Mouse (Mus musculus): ENCODE measurements at regions not wholly inside any gene's neighbourhood (a gene's known extent, or its start where the extent isn't known, plus 50 kb on each side); places are given as distances from the start of the nearest gene placed in this dataset.

DNA sequence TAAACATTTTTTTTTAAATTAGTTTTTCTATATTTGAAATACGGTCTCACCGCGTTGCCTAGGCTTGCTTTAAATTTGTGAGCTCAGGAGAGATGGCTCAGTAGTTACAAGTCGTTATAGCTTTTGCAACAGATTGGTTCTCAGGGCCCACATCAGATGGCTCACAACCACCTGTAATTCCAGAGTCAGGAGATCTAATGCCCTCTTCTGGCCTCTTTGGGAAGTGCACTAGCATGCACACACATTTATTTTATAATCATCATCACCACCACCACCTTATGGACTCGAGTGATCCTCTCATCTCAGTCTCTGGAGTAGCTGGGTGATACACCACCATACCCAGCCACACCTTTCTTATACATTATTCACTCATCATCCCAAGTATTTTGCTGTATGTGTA is 116.9 kb upstream of the Egln3 start:
- Histone ChIP-seq H3K27me3 (ENCODE audit: control insufficient read depth, insufficient read depth, insufficient read length) (no peaks in the 10 kb centered on the region), H3K36me3 (ENCODE audit: control insufficient read depth, insufficient read depth) (no peaks in the 10 kb centered on the region), H3K4me3 (ENCODE audit: insufficient read depth, poor library complexity, severe bottlenecking) (no peak overlapping the region), H3K79me3 (ENCODE audit: low read depth) (no peaks in the 10 kb centered on the region), H3ac (ENCODE audit: control insufficient read depth, insufficient read length, low read depth) (no peak overlapping the region), H3K79me2 (ENCODE audit: control insufficient read depth, insufficient read depth) (no peaks in the 10 kb centered on the region)
- no peak for TF ChIP-seq CEBPB (IDR thresholded peaks at IDR 0.05; ENCODE audit: low read depth)
- TF ChIP-seq USF1 (IDR thresholded peaks at IDR 0.05; ENCODE audit: low read depth) = no peak
- no peak for TF ChIP-seq MAX (IDR thresholded peaks at IDR 0.05)
- no peak for TF ChIP-seq MYOD1 (IDR thresholded peaks at IDR 0.05; ENCODE audit: control insufficient read depth, insufficient read length, low read depth)
- TF ChIP-seq FOSL1 (IDR thresholded peaks at IDR 0.05; ENCODE audit: insufficient read depth, low read length, poor library complexity, severe bottlenecking) = no peak
- TF ChIP-seq CTCF (IDR thresholded peaks at IDR 0.05; ENCODE audit: control insufficient read depth, insufficient read depth, insufficient read length) = no peak
- no peak for TF ChIP-seq MYOG (IDR thresholded peaks at IDR 0.05; ENCODE audit: control insufficient read depth, extremely low read depth, insufficient read length)

DNA sequence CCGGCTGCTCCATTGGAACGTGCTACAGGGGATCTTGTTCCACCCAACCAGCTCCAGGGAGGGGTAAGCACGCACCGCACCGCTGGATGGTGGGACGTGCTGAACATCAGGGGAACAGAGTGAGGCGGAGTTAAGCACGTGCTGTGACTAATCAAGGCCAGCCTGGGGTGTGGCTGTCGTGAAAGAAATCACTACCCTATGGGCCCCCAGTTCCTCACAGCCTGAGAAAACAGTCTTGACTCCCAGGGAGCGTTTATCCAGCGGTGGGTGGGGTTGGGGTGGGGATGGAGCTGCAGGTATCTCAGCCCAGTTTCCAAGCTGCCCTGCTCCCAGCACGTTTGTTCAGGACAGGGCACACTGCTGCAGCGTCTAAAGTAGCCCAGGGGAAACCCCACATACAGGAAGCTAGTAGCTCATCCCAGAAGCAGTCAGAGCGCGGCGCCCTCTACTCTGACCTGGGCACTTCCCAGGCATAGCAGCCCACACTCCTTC is 113.4 kb upstream of the Egln3 start:
- no peak overlapping the region for H3K4me3 ChIP-seq (ENCODE audit: insufficient read depth, poor library complexity, severe bottlenecking)

DNA sequence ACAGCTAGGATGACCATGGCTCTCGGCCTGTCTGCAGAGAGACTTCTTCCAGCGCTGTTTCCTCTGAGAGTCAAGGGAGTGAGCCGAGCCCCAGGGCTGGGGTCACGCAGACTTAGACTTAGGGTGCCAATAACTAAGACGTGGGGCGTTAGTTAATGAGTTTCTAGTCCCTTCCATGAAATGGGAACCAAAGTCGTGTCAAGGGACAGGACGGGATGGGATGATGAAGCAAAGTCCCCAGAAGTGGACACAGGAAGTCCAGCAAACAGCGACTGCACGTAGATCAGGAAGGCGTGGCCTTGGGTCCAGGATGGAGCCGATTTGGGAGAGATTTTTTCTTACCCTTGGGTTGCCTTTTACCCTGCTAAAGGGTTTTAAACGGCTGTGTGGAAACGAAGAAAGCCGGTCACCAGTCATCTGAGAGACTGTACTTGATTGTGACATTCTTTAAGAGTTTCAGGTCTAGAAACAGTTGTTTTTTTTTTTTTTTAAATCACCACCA is 112.5 kb upstream of the Egln3 start:
- Histone ChIP-seq H3K4me3 (ENCODE audit: insufficient read depth, poor library complexity, severe bottlenecking) (no peak overlapping the region), H3K79me2 (ENCODE audit: control insufficient read depth, insufficient read depth) (no peaks in the 10 kb centered on the region), H3K36me3 (ENCODE audit: control insufficient read depth, insufficient read depth) (no peaks in the 10 kb centered on the region), H3ac (ENCODE audit: control insufficient read depth, insufficient read length, low read depth) (no peak overlapping the region), H3K27me3 (ENCODE audit: control insufficient read depth, insufficient read depth, insufficient read length) (no peaks in the 10 kb centered on the region), H3K79me3 (ENCODE audit: low read depth) (no peaks in the 10 kb centered on the region)
- TF ChIP-seq USF1 (IDR thresholded peaks at IDR 0.05; ENCODE audit: low read depth) (no peak), CTCF (IDR thresholded peaks at IDR 0.05; ENCODE audit: control insufficient read depth, insufficient read depth, insufficient read length) (no peak), MAX (IDR thresholded peaks at IDR 0.05) (no peak), MYOD1 (IDR thresholded peaks at IDR 0.05; ENCODE audit: control insufficient read depth, insufficient read length, low read depth) (no peak), CEBPB (IDR thresholded peaks at IDR 0.05; ENCODE audit: low read depth) (no peak), MYOG (IDR thresholded peaks at IDR 0.05; ENCODE audit: control insufficient read depth, extremely low read depth, insufficient read length) (no peak), FOSL1 (IDR thresholded peaks at IDR 0.05; ENCODE audit: insufficient read depth, low read length, poor library complexity, severe bottlenecking) (no peak)

More for the DNA sequence above, 113.4 kb upstream of the Egln3 start:
- no peak for TF ChIP-seq CEBPB (IDR thresholded peaks at IDR 0.05; ENCODE audit: low read depth)
- TF ChIP-seq MAX (IDR thresholded peaks at IDR 0.05) = no peak
- TF ChIP-seq USF1 (IDR thresholded peaks at IDR 0.05; ENCODE audit: low read depth) = no peak
- TF ChIP-seq MYOD1 (IDR thresholded peaks at IDR 0.05; ENCODE audit: control insufficient read depth, insufficient read length, low read depth) = no peak
- TF ChIP-seq FOSL1 (IDR thresholded peaks at IDR 0.05; ENCODE audit: insufficient read depth, low read length, poor library complexity, severe bottlenecking) = no peak
- TF ChIP-seq MYOG (IDR thresholded peaks at IDR 0.05; ENCODE audit: control insufficient read depth, extremely low read depth, insufficient read length) = no peak
- Histone ChIP-seq H3K79me3 (ENCODE audit: low read depth) (no peaks in the 10 kb centered on the region), H3K36me3 (ENCODE audit: control insufficient read depth, insufficient read depth) (no peaks in the 10 kb centered on the region), H3ac (ENCODE audit: control insufficient read depth, insufficient read length, low read depth) (no peak overlapping the region), H3K27me3 (ENCODE audit: control insufficient read depth, insufficient read depth, insufficient read length) (no peaks in the 10 kb centered on the region), H3K79me2 (ENCODE audit: control insufficient read depth, insufficient read depth) (no peaks in the 10 kb centered on the region)

DNA sequence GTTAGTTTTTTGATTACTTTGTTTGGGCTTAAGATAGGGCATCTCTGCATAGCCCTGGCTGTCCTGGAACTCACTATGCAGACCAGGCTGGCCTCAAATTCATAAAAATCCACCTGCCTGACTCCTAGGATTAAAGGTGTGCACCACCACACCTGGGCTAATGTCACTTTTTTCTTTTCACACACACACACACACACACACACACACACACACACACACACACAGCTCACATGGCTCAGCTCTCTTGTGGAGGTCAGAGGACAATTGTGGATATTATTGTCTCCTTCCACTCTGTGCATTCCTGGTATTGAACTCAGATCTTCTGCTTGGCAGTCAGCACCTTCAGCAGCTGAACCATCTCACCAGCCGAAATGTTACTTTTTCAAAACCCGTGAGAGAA is 110.5 kb upstream of the Egln3 start:
- Histone ChIP-seq H3K4me3 (ENCODE audit: insufficient read depth, poor library complexity, severe bottlenecking) (no peak overlapping the region), H3K79me3 (ENCODE audit: low read depth) (no peaks in the 10 kb centered on the region), H3K36me3 (ENCODE audit: control insufficient read depth, insufficient read depth) (no peaks in the 10 kb centered on the region), H3ac (ENCODE audit: control insufficient read depth, insufficient read length, low read depth) (no peak overlapping the region), H3K27me3 (ENCODE audit: control insufficient read depth, insufficient read depth, insufficient read length) (no peaks in the 10 kb centered on the region), H3K79me2 (ENCODE audit: control insufficient read depth, insufficient read depth) (no peaks in the 10 kb centered on the region)
- no peak for TF ChIP-seq FOSL1 (IDR thresholded peaks at IDR 0.05; ENCODE audit: insufficient read depth, low read length, poor library complexity, severe bottlenecking)
- no peak for TF ChIP-seq CEBPB (IDR thresholded peaks at IDR 0.05; ENCODE audit: low read depth)
- no peak for TF ChIP-seq MYOD1 (IDR thresholded peaks at IDR 0.05; ENCODE audit: control insufficient read depth, insufficient read length, low read depth)
- no peak for TF ChIP-seq CTCF (IDR thresholded peaks at IDR 0.05; ENCODE audit: control insufficient read depth, insufficient read depth, insufficient read length)
- TF ChIP-seq MAX (IDR thresholded peaks at IDR 0.05) = no peak
- TF ChIP-seq MYOG (IDR thresholded peaks at IDR 0.05; ENCODE audit: control insufficient read depth, extremely low read depth, insufficient read length) = no peak
- no peak for TF ChIP-seq USF1 (IDR thresholded peaks at IDR 0.05; ENCODE audit: low read depth)

DNA sequence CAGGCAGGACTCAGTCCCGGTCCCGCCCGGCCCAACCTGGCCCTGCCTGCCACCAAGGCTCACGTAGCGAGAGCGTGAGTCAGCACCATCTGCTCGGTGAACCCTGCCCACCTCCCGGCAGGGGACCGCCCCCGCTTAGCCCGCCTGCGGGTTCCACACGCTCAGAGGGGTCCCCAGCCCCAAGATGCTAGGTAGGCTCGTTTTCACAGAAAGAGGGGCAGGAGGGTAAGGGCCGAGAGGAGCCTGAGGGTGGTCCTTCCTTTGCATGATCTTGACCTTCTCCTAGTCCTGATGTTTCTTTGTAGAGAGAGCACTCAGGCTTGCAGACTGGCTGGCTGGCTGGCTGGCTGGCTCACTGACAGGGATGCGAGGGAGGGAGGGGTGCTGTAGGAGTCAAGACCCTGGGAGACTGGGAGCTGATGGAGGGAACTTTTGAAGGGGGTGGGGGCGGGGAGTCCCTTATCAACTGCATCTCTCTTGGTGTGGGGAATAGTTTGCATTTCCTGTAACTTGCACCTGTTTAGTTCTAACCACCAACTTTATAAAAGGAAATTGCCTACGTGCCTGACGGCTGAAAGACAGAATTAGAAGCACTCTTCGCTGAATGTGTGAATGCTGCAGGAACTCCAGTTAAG is 109.7 kb upstream of the Egln3 start:
- Histone ChIP-seq H3K36me3 (ENCODE audit: control insufficient read depth, insufficient read depth) (no peaks in the 10 kb centered on the region), H3ac (ENCODE audit: control insufficient read depth, insufficient read length, low read depth) (no peak overlapping the region), H3K27me3 (ENCODE audit: control insufficient read depth, insufficient read depth, insufficient read length) (no peaks in the 10 kb centered on the region), H3K4me3 (ENCODE audit: insufficient read depth, poor library complexity, severe bottlenecking) (no peak overlapping the region), H3K79me3 (ENCODE audit: low read depth) (no peaks in the 10 kb centered on the region), H3K79me2 (ENCODE audit: control insufficient read depth, insufficient read depth) (no peaks in the 10 kb centered on the region)
- no peak for TF ChIP-seq FOSL1 (IDR thresholded peaks at IDR 0.05; ENCODE audit: insufficient read depth, low read length, poor library complexity, severe bottlenecking)
- TF ChIP-seq CTCF (IDR thresholded peaks at IDR 0.05; ENCODE audit: control insufficient read depth, insufficient read depth, insufficient read length) = no peak
- peak; percentile 58 for TF ChIP-seq MYOD1 (IDR thresholded peaks at IDR 0.05; ENCODE audit: control insufficient read depth, insufficient read length, low read depth)
- no peak for TF ChIP-seq USF1 (IDR thresholded peaks at IDR 0.05; ENCODE audit: low read depth)
- TF ChIP-seq MYOG (IDR thresholded peaks at IDR 0.05; ENCODE audit: control insufficient read depth, extremely low read depth, insufficient read length) = no peak
- TF ChIP-seq MAX (IDR thresholded peaks at IDR 0.05) = no peak
- TF ChIP-seq CEBPB (IDR thresholded peaks at IDR 0.05; ENCODE audit: low read depth) = no peak
